Mouse (Mus musculus) G1E (cell line): ENCODE data around the gene Gm14862.

Experiments used
- CTCF ChIP-seq: IDR thresholded peaks from 2 replicates; pipeline ENCODE4 v1.5.1; 2012; ENCODE audit warnings: low read depth, low read length, inconsistent platforms, mixed read lengths
- GATA1 ChIP-seq: IDR thresholded peaks from 2 replicates; pipeline ENCODE4 v1.6.1; 2012; ENCODE audit warnings: borderline replicate concordance, low read length, inconsistent platforms, mixed read lengths
- GATA2 ChIP-seq: IDR thresholded peaks from 2 replicates; pipeline ENCODE4 v1.6.1; 2012; ENCODE audit warnings: low read depth, low read length, inconsistent platforms, borderline replicate concordance
- POLR2AphosphoS5 ChIP-seq: IDR thresholded peaks from 2 replicates; pipeline ENCODE4 v1.6.1; 2012; ENCODE audit warnings: low read depth, low read length, inconsistent platforms; ENCODE audit not compliant: insufficient replicate concordance
- TAL1 ChIP-seq: conservative IDR thresholded peaks from 2 replicates; pipeline ENCODE4 v1.6.1; 2012; ENCODE audit warnings: low read depth, low read length, inconsistent platforms, mixed read lengths

DNA sequence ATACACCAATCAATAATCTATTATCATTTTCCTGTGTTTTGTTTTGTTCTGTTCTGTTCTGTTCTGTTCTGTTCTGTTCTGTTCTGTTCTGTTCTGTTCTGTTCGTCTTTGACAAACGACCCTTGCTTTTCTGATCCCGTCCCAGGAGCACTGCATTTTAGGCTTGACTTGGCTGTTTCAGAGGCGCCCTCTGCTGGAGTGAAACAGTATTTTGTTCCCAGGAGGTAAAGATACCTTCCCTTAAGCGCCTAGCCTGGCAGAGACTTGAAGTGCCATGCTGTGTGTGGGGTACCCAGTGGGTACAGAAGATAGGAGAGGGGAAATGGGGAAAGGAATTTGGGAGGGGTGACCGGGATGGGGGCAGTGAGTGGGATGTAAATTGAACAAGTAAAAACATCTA lies 35.5 kb downstream of the Gm14862 start:
- TF ChIP-seq CTCF (no peak), TAL1 (no peak), GATA1 (no peak), POLR2AphosphoS5 (no peak), GATA2 (no peak)
